Mouse (Mus musculus) spleen, adult 12 weeks (tissue): ENCODE measurements around the gene Scly.

Experiments used
- DNase-seq: peaks from one replicate; pipeline ENCODE4 v3.0.0; 2022; ENCODE audit warnings: low spot score

Gene Scly

DNA sequence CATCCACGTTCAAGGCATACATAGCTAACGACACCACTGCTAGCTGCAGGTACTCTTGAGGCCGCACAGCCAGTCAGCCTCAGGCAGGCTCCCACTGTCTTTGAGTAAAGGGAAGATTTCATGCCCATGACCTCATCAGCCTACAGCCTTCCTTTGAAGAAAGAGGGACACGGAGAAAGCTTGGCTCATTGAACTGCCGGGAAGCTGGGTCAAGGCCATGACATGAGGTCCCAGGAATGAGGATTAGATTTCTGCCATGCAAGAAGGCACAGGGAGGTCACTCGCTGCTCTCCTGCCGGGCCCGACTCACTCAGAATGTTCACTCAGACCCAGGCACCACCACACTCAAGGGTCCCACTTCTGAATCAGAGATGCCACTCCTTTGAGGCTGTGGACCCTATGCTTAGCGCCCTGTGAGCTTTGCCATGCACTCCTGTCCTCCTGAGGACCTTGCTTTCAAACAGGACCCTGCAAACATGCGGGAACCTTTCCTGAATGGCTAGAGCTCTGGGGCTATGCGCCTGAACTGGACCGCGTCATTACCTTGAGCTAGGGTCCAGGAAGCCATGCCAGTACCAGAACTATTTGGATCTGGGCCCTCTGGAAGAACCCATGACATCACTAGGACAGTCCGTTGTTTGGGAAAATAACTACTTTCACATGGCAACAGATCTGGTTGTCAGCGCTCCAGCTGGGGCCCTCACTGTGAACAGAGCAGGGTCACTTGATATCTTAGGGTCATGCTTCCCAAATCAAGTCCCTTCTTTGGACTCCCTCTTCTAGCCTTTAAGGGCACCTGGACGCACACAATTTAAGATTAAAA is 66.9 kb downstream of the Scly start:
- no peak for DNase-seq

GRCm38 (mm10) chr1:91365816-91366214 is 67.7 kb downstream of the Scly start:
- no peak for DNase-seq

- DNase-seq, result peak; percentile 78
Observed at GRCm38 (mm10) chr1:91366215-91367108, 68.3 kb downstream of the Scly start, which contains the start of gene Erfe. Erfe (plus strand) TSS chr1:91366430.

DNA sequence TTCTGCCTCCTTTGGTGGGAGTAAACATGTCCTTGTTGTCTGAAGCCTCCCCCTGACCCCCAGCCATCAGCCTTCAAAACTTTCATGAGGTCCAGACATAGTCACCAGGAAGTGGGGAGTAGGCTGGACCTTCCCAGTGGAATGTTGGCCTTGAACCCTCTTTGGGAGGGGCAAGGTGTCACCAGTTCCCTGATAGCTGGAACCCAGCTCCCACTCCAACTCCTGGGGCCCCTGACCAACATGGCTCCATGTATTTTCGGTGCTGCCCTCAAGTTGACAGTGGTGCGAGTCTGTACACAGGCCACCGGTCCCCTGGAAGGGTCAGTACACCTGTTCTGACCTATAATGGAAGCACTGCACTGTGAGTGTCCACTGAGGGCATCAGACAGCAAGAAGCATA is 69.2 kb downstream of the Scly start:
- no peak for DNase-seq

DNA sequence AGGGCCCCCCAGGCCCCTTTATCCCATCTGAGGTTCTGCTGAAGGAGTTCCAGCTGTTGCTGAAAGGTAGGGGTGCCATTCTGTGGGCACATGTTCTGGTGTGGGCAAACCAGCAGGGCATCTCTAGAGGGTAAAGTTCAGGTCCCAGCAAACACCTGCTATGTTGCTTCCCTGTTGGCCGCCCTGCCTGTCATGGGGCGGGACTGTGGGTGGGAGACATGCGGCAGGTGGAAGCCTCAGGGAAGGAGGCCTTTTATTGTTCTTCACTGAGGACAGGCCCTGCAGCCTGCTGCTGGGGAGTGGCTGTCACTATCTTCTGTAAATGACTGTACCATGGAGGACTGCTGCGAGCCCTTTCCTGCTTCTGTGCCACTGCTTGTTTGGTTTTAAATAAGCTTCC is 71.3 kb downstream of the Scly start:
- DNase-seq, result no peak

GRCm38 (mm10) chr1:91370055-91370454 is 71.9 kb downstream of the Scly start:
- DNase-seq, result no peak
